In the genomic region with DNA sequence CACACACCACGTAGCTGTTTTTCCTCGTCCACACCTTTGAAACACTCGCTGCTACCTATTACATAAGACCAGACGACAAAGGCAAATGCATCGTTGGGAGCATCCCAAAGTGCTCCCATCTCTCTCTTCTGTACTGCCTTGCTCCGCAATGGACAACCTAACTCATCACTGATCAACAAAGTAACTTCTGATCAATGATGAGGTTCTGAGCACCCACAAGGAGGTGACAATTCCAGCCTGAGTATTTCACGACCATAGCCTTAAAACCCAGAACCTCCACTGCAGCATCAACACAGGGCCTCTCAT, we compare ENCODE assay signal across 12 mouse cellular contexts. TPM values are rescaled to one million over a fixed set of nuclear protein-coding genes. Genes with fewer than 3 reads are reported as not detected.
DNase-seq lines count a peak whose midpoint lies in the region; ATAC-seq and TF ChIP-seq lines count a peak whose summit lies in the region.
"Had no signal": no experiment of that assay in that cellular context is flagged by ENCODE, and none has a peak within 500 bp of the region (broad histone marks: within the 10 kb centered on the region; RNA-seq: fewer than 3 reads in every experiment).

No protein-coding gene starts in this region.

- H3K27ac ChIP-seq in layer of hippocampus, adult 2 months = peak overlapping the region; percentile 94
- H3K27ac ChIP-seq in embryonic facial prominence, embryonic 11.5 days (replicated peaks; ENCODE audit: low read depth, low read length) = no peak overlapping the region
- no peak overlapping the region for H3K27ac ChIP-seq in intestine, embryonic 14.5 days (ENCODE audit: low read depth)
- H3K27ac ChIP-seq in neural tube, embryonic 14.5 days (ENCODE audit: low read depth, low read length) = no peak overlapping the region
- H3K27ac ChIP-seq in heart, adult 2 months = no peak overlapping the region
- H3K27ac ChIP-seq: liver, embryonic 15.5 days had no signal

- WGBS in embryonic facial prominence, embryonic 11.5 days = 42% methylated on average over 7 of the region's 7 CpGs
- WGBS in intestine, embryonic 14.5 days = 43% methylated on average over 7 of the region's 7 CpGs
- WGBS in neural tube, embryonic 14.5 days = 32% methylated on average over 7 of the region's 7 CpGs
- WGBS in heart, adult 2 months = 85% methylated on average over 7 of the region's 7 CpGs

- no peaks in the 10 kb centered on the region for H3K9me3 ChIP-seq in embryonic facial prominence, embryonic 11.5 days (replicated peaks; ENCODE audit: control insufficient read depth, low read length)
- no peaks in the 10 kb centered on the region for H3K9me3 ChIP-seq in intestine, embryonic 14.5 days (ENCODE audit: control insufficient read depth, low read length)
- no peaks in the 10 kb centered on the region for H3K9me3 ChIP-seq in neural tube, embryonic 14.5 days (ENCODE audit: control insufficient read depth, low read length)
- H3K9me3 ChIP-seq: liver, embryonic 15.5 days had no signal

- intact Hi-C loops in heart, adult 2 months (cut with DNase I) = loop anchor here (5.0 kb wide), 1 partner anchor 95 kb away; no protein-coding TSS in a partner anchor

- DNase-seq in layer of hippocampus, adult 2 months (ENCODE audit: low spot score in 2 of 2) = no peak
- DNase-seq in layer of hippocampus, adult 9-10 months (ENCODE audit: low spot score) = no peak
- no peak for DNase-seq in embryonic facial prominence, embryonic 11.5 days (ENCODE audit: low spot score)
- DNase-seq in intestine, embryonic 14.5 days (ENCODE audit: low spot score) = no peak
- no peak for DNase-seq in right cerebral cortex, adult 18-20 months
- DNase-seq in heart, adult 2 months = no peak
- DNase-seq: heart, postnatal 14 days; right cerebral cortex, postnatal 4 days had no signal

- peaks cover 17% of the 10 kb centered on the region for H3K27me3 ChIP-seq in embryonic facial prominence, embryonic 11.5 days (ENCODE audit: control insufficient read depth, insufficient read depth, low read length)
- peaks cover 30% of the 10 kb centered on the region for H3K27me3 ChIP-seq in intestine, embryonic 14.5 days (replicated peaks; ENCODE audit: control insufficient read depth, insufficient read depth, low read length)
- H3K27me3 ChIP-seq in neural tube, embryonic 14.5 days (ENCODE audit: control insufficient read depth, insufficient read depth, low read length) = no peaks in the 10 kb centered on the region
- H3K27me3 ChIP-seq in heart, adult 2 months (ENCODE audit: control insufficient read depth, insufficient read depth, low read length) = no peaks in the 10 kb centered on the region

- H3K4me2 ChIP-seq in embryonic facial prominence, embryonic 11.5 days (ENCODE audit: low read depth, low read length) = peak overlapping the region; percentile 97
- H3K4me2 ChIP-seq in intestine, embryonic 14.5 days (ENCODE audit: low read length) = peak overlapping the region; percentile 92
- H3K4me2 ChIP-seq in neural tube, embryonic 14.5 days (ENCODE audit: low read depth, low read length) = peak overlapping the region; percentile 93
- H3K4me2 ChIP-seq: liver, embryonic 15.5 days had no signal

- H3K4me3 ChIP-seq in layer of hippocampus, adult 2 months = peak overlapping the region; percentile 93
- H3K4me3 ChIP-seq in embryonic facial prominence, embryonic 11.5 days (ENCODE audit: low read depth, low read length) = peak overlapping the region; percentile 86
- H3K4me3 ChIP-seq in intestine, embryonic 14.5 days (ENCODE audit: low read depth, low read length) = peak overlapping the region; percentile 73
- H3K4me3 ChIP-seq in neural tube, embryonic 14.5 days (ENCODE audit: low read depth, low read length) = peak overlapping the region; percentile 82
- H3K4me3 ChIP-seq in heart, adult 2 months = no peak overlapping the region
- H3K4me3 ChIP-seq: liver, embryonic 15.5 days had no signal

- TF ChIP-seq POLR2A in heart, adult 2 months (IDR thresholded peaks at IDR 0.05; ENCODE audit: insufficient read depth, low read depth, low read length) = no peak

- ATAC-seq in embryonic facial prominence, embryonic 11.5 days (replicated peaks; ENCODE audit: insufficient number of reproducible peaks, low FRiP score, low TSS enrichment, low read depth) = no peak
- ATAC-seq in intestine, embryonic 14.5 days (replicated peaks; ENCODE audit: low FRiP score, low TSS enrichment, low read depth) = no peak
- ATAC-seq in neural tube, embryonic 14.5 days (ENCODE audit: low read depth) = no peak
- no peak for ATAC-seq in erythroid progenitor cell, adult 5-6 weeks (replicated peaks; ENCODE audit: low FRiP score, poor library complexity, severe bottlenecking)

- no peak for TF ChIP-seq CTCF in layer of hippocampus, adult 2 months (conservative IDR thresholded peaks at IDR 0.05)
- TF ChIP-seq CTCF in heart, adult 2 months (IDR thresholded peaks at IDR 0.05) = no peak

- no peaks in the 10 kb centered on the region for H3K36me3 ChIP-seq in embryonic facial prominence, embryonic 11.5 days (replicated peaks; ENCODE audit: control insufficient read depth, insufficient read depth, low read depth, low read length)
- H3K36me3 ChIP-seq in intestine, embryonic 14.5 days (ENCODE audit: control insufficient read depth, insufficient read depth, low read length) = no peaks in the 10 kb centered on the region
- H3K36me3 ChIP-seq in neural tube, embryonic 14.5 days (ENCODE audit: control insufficient read depth, insufficient read depth, low read length) = no peaks in the 10 kb centered on the region
- no peaks in the 10 kb centered on the region for H3K36me3 ChIP-seq in heart, adult 2 months (ENCODE audit: control insufficient read depth, insufficient read depth, low read length)
- H3K36me3 ChIP-seq: liver, embryonic 15.5 days had no signal

- H3K79me2 ChIP-seq in heart, adult 2 months (replicated peaks; ENCODE audit: control insufficient read depth, insufficient read depth, low read length) = no peaks in the 10 kb centered on the region

- H3K9ac ChIP-seq in embryonic facial prominence, embryonic 11.5 days (replicated peaks; ENCODE audit: low read length) = peak overlapping the region; percentile 15; the same call in 1 of the 2 replicates
- peak overlapping the region; percentile 61 for H3K9ac ChIP-seq in intestine, embryonic 14.5 days (ENCODE audit: low read length)
- peak overlapping the region; percentile 18; the same call in 1 of the 2 replicates for H3K9ac ChIP-seq in neural tube, embryonic 14.5 days (replicated peaks; ENCODE audit: low read depth, low read length)
- no peak overlapping the region for H3K9ac ChIP-seq in heart, adult 2 months (ENCODE audit: low read depth, low read length)
- H3K9ac ChIP-seq: liver, embryonic 15.5 days had no signal

- TF ChIP-seq EP300 in heart, adult 2 months (IDR thresholded peaks at IDR 0.05; ENCODE audit: insufficient read depth, low read depth, low read length) = no peak

- peaks cover 9% of the 10 kb centered on the region for H3K4me1 ChIP-seq in embryonic facial prominence, embryonic 11.5 days (ENCODE audit: control insufficient read depth, insufficient read depth, low read length)
- peaks cover 36% of the 10 kb centered on the region for H3K4me1 ChIP-seq in intestine, embryonic 14.5 days (replicated peaks; ENCODE audit: control insufficient read depth, insufficient read depth, low read length)
- peaks cover 27% of the 10 kb centered on the region for H3K4me1 ChIP-seq in neural tube, embryonic 14.5 days (ENCODE audit: control insufficient read depth, insufficient read depth, low read length)
- H3K4me1 ChIP-seq in heart, adult 2 months (ENCODE audit: control insufficient read depth, insufficient read depth, low read length) = peaks cover 1% of the 10 kb centered on the region

RNA-seq across cellular contexts. Expression of a gene that starts 2.6 kb away (rescaled TPM):
- total RNA-seq in layer of hippocampus, adult 2 months (2021) = 10 to 100 TPM; 31.7 to 44.8 TPM
- polyA plus RNA-seq in embryonic facial prominence, embryonic 11.5 days (2014; fragmentation: Nextera tagmentation; extraction: Ambion mirVana) = 6.0 and 8.9 TPM in 2 replicates
- 11.7 and 14.6 TPM in 2 replicates for polyA plus RNA-seq in intestine, embryonic 14.5 days (2014; fragmentation: Nextera tagmentation; extraction: Ambion mirVana)
- 33.4 and 33.8 TPM in 2 replicates for polyA plus RNA-seq in neural tube, embryonic 14.5 days (2014; fragmentation: Nextera tagmentation; extraction: Ambion mirVana)
- not detected in 2 replicates for total RNA-seq in erythroid progenitor cell, adult 5-6 weeks (2015; ENCODE audit: low replicate concordance)
- total RNA-seq in erythroid progenitor cell, adult 5-6 weeks (2017; ENCODE audit: low replicate concordance) = not detected in 2 replicates
- total RNA-seq in heart, adult 2 months (2021) = 1 to 10 TPM; 5.9 to 6.8 TPM
- 1.5 TPM in 2 replicates for polyA plus RNA-seq in heart, adult 2 months (2012; rRNA removed)
- total RNA-seq: common myeloid progenitor, adult 5-6 weeks had no signal
